Mouse (Mus musculus) layer of hippocampus, adult 9-11 months (tissue): Measurements from ENCODE around the gene Pgbd5.

ENCODE experiments used
- DNase-seq: peaks from one replicate; pipeline ENCODE4 v3.0.0; 2022

The Pgbd5 gene

DNA sequence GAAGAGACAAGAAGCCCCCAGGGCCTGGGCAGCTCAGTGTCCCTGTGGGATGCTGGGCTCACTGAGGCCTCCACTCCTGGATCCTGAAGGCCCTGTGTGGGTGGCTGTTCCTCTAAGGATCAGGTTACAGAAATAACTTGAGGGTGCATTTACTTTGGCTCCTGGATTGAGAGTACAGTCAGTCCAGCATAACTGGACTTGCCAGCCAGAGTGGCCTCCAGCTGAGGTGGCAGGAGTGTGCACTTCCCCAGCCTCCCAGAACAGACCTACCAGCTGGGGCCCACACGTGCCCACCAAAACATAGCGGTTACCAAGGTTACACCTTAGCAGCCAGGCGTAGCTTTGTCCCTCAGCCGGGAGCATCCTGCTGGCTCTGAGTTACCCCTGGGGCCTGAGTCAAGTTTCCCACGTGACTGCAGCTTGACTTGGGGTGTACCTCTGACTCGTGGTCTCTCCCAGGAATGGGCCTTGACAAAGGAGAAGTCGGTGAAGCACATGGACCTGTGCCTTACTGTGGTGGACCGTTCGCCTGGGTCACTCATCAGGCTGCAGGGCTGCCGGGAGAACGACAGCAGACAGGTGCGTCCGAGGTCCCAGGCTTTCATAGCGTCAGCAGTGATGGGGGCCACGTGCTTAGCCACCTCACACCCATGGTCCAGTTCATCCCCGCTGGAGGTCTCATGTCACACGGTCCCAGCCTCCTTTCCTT, 98.9 kb downstream of the Pgbd5 start:
- no peak for DNase-seq

GRCm38 (mm10) chr8:124339742-124340141, 99.7 kb downstream of the Pgbd5 start:
- DNase-seq: no peak

- DNase-seq: no peak
Measured at GRCm38 (mm10) chr8:124336302-124336701, 103.2 kb downstream of the Pgbd5 start.

DNA sequence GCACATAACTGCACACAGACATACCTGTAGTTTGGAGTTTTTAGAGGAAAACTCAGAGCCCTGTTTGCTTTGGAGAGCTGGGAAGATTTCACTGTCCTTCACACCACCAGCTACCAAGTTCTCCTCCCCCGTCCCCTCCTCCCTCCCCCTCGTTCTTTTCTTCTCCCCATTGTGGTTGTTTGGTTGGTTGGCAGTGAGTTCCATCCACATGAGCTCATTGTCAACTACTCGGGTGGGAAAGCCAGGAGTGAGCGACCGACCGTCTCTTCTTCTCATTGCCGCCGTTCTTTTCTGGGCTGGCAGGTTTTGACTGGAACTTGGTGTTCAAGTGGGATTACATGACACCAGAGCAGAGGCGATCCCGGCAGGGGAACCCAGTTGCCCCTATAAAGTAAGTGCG, 107.8 kb downstream of the Pgbd5 start:
- no peak for DNase-seq

- DNase-seq: no peak
Measured at GRCm38 (mm10) chr8:124331094-124331493, 108.4 kb downstream of the Pgbd5 start.

DNA sequence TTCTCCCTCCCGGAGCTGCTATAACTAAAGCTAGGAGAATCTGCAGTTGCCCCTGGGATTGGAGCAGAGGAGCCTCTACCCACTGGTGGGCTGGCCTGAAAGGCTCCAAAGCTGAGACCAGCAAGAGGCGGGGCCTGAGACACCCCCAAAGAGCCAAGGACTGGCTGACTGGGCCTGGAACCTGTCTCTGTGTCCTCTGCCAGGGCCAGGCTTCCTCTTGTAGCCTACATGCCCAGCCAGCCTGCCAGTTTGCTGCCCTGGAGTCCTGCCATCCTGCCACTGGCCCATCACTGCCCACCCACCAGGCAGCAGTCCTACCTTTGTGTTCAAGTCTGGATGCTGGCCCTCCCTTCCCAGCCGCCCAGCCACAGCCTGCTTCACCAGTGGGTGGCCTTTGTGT, 109.0 kb downstream of the Pgbd5 start:
- DNase-seq: peak; percentile 50

- no peak for DNase-seq
Measured at GRCm38 (mm10) chr8:124329690-124330089, 109.8 kb downstream of the Pgbd5 start.

GRCm38 (mm10) chr8:124328259-124328658, 111.2 kb downstream of the Pgbd5 start:
- DNase-seq: no peak

- DNase-seq: peak; percentile 47
Measured at GRCm38 (mm10) chr8:124323356-124323755, 116.1 kb downstream of the Pgbd5 start.

DNA sequence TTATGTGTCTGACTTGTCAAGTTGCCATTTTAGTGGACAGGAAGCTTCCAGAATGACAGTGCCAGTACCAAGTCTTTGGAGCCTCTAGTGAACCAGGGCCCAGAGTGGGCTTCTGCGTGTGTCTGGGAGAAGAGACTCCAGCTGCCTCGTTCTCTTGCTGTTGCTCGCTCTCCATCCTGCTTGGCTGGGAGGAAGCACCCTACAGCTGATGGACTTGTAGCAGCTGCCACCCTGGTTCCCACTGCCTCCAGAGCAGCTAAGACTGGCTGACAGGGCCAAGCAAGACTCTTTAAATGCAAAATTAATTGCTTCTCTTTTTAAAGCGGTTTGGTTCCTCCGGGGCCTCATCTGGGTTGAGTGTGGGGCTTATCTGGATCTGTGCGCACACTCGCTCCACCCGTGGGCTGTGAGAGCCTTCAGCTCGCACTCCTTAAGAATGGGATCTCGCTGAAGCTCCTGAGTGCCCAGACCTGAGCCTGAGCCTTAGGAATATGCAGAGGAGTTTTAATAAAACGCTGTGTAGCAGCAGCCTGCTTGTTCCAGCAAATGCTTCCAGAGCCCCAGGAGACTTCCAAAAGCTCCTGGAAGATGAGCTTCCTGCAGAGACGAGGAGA, 118.1 kb downstream of the Pgbd5 start:
- no peak for DNase-seq

DNA sequence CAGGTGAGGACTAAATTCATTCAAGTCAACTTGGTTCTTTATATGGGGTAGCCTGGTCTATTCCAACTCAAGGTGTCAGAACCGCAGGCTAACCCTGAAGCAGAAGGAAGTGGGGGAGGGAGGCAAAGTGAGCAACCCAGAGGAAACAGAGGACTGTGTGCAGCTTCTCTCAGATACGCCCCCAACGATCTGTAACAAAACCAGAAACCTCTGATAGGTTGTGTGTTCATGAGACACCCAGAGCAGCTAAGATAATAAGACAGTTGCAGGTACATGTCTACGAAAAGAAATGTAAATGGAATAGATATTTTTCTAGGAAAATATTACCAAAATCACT, 120.2 kb downstream of the Pgbd5 start:
- DNase-seq: no peak
